Mouse (Mus musculus): ENCODE data around the gene Pitpnm2. TPM values are rescaled to one million over a fixed set of nuclear protein-coding genes. Genes with fewer than 3 reads are reported as not detected.

Gene Pitpnm2
- polyA plus RNA-seq, 1 experiment, result 0.66 TPM

- TF ChIP-seq POLR2A (IDR thresholded peaks at IDR 0.05; ENCODE audit: borderline replicate concordance, low read depth, low read length) (no peak), CTCF (IDR thresholded peaks at IDR 0.05; ENCODE audit: low read depth, low read length) (no peak)
- no peaks in the 10 kb centered on the region for H3K4me1 ChIP-seq (ENCODE audit: control insufficient read depth, insufficient read depth, low read length)
- no peak overlapping the region for H3K27ac ChIP-seq (ENCODE audit: insufficient read depth, low read depth, low read length)
- H3K4me3 ChIP-seq (ENCODE audit: insufficient read depth, low read length), result peak overlapping the region; percentile 65
Measured at GRCm38 (mm10) chr5:124248845-124249613, 531 bp downstream of the Pitpnm2 start.

- Histone ChIP-seq H3K4me3 (ENCODE audit: insufficient read depth, low read length) (no peak overlapping the region), H3K4me1 (ENCODE audit: control insufficient read depth, insufficient read depth, low read length) (no peaks in the 10 kb centered on the region), H3K27ac (ENCODE audit: insufficient read depth, low read depth, low read length) (no peak overlapping the region)
- TF ChIP-seq CTCF (IDR thresholded peaks at IDR 0.05; ENCODE audit: low read depth, low read length) (no peak), POLR2A (IDR thresholded peaks at IDR 0.05; ENCODE audit: borderline replicate concordance, low read depth, low read length) (no peak)
Measured at GRCm38 (mm10) chr5:124247986-124248626, 1.5 kb downstream of the Pitpnm2 start.

GRCm38 (mm10) chr5:124247296-124247695 lies 2.3 kb downstream of the Pitpnm2 start:
- no peaks in the 10 kb centered on the region for H3K4me1 ChIP-seq (ENCODE audit: control insufficient read depth, insufficient read depth, low read length)
- no peak overlapping the region for H3K4me3 ChIP-seq (ENCODE audit: insufficient read depth, low read length)
- TF ChIP-seq POLR2A (IDR thresholded peaks at IDR 0.05; ENCODE audit: borderline replicate concordance, low read depth, low read length), result no peak
- no peak for TF ChIP-seq CTCF (IDR thresholded peaks at IDR 0.05; ENCODE audit: low read depth, low read length)
- H3K27ac ChIP-seq (ENCODE audit: insufficient read depth, low read depth, low read length), result no peak overlapping the region

GRCm38 (mm10) chr5:124244885-124245284 lies 4.7 kb downstream of the Pitpnm2 start:
- TF ChIP-seq POLR2A (IDR thresholded peaks at IDR 0.05; ENCODE audit: borderline replicate concordance, low read depth, low read length) (no peak), CTCF (IDR thresholded peaks at IDR 0.05; ENCODE audit: low read depth, low read length) (no peak)
- Histone ChIP-seq H3K4me1 (ENCODE audit: control insufficient read depth, insufficient read depth, low read length) (no peaks in the 10 kb centered on the region), H3K4me3 (ENCODE audit: insufficient read depth, low read length) (no peak overlapping the region), H3K27ac (ENCODE audit: insufficient read depth, low read depth, low read length) (no peak overlapping the region)

GRCm38 (mm10) chr5:124244449-124244848 lies 5.1 kb downstream of the Pitpnm2 start:
- Histone ChIP-seq H3K4me1 (ENCODE audit: control insufficient read depth, insufficient read depth, low read length) (no peaks in the 10 kb centered on the region), H3K4me3 (ENCODE audit: insufficient read depth, low read length) (no peak overlapping the region), H3K27ac (ENCODE audit: insufficient read depth, low read depth, low read length) (no peak overlapping the region)
- TF ChIP-seq CTCF (IDR thresholded peaks at IDR 0.05; ENCODE audit: low read depth, low read length), result no peak
- no peak for TF ChIP-seq POLR2A (IDR thresholded peaks at IDR 0.05; ENCODE audit: borderline replicate concordance, low read depth, low read length)

GRCm38 (mm10) chr5:124243236-124243901 lies 6.2 kb downstream of the Pitpnm2 start:
- TF ChIP-seq POLR2A (IDR thresholded peaks at IDR 0.05; ENCODE audit: borderline replicate concordance, low read depth, low read length), result no peak
- TF ChIP-seq CTCF (IDR thresholded peaks at IDR 0.05; ENCODE audit: low read depth, low read length), result no peak
- Histone ChIP-seq H3K27ac (ENCODE audit: insufficient read depth, low read depth, low read length) (no peak overlapping the region), H3K4me3 (ENCODE audit: insufficient read depth, low read length) (no peak overlapping the region), H3K4me1 (ENCODE audit: control insufficient read depth, insufficient read depth, low read length) (no peaks in the 10 kb centered on the region)

- Histone ChIP-seq H3K4me1 (ENCODE audit: control insufficient read depth, insufficient read depth, low read length) (no peaks in the 10 kb centered on the region), H3K4me3 (ENCODE audit: insufficient read depth, low read length) (no peak overlapping the region), H3K27ac (ENCODE audit: insufficient read depth, low read depth, low read length) (no peak overlapping the region)
- no peak for TF ChIP-seq POLR2A (IDR thresholded peaks at IDR 0.05; ENCODE audit: borderline replicate concordance, low read depth, low read length)
Measured at GRCm38 (mm10) chr5:124241686-124242444, 7.7 kb downstream of the Pitpnm2 start.

GRCm38 (mm10) chr5:124240841-124241685 lies 8.5 kb downstream of the Pitpnm2 start:
- Histone ChIP-seq H3K27ac (ENCODE audit: insufficient read depth, low read depth, low read length) (no peak overlapping the region), H3K4me3 (ENCODE audit: insufficient read depth, low read length) (no peak overlapping the region), H3K4me1 (ENCODE audit: control insufficient read depth, insufficient read depth, low read length) (no peaks in the 10 kb centered on the region)
- TF ChIP-seq POLR2A (IDR thresholded peaks at IDR 0.05; ENCODE audit: borderline replicate concordance, low read depth, low read length) (no peak), CTCF (IDR thresholded peaks at IDR 0.05; ENCODE audit: low read depth, low read length) (no peak)

- no peak for TF ChIP-seq CTCF (IDR thresholded peaks at IDR 0.05; ENCODE audit: low read depth, low read length)
- TF ChIP-seq POLR2A (IDR thresholded peaks at IDR 0.05; ENCODE audit: borderline replicate concordance, low read depth, low read length), result no peak
- Histone ChIP-seq H3K4me1 (ENCODE audit: control insufficient read depth, insufficient read depth, low read length) (no peaks in the 10 kb centered on the region), H3K4me3 (ENCODE audit: insufficient read depth, low read length) (no peak overlapping the region), H3K27ac (ENCODE audit: insufficient read depth, low read depth, low read length) (no peak overlapping the region)
Measured at GRCm38 (mm10) chr5:124236180-124236579, 13.4 kb downstream of the Pitpnm2 start.
